Mouse (Mus musculus) lung, postnatal 0 days (tissue): ENCODE results near the gene Lhfp.

Experiments used
- CTCF ChIP-seq: IDR thresholded peaks from 2 replicates; pipeline ENCODE4 v1.5.1; 2016; ENCODE audit warnings: antibody characterized with exemption, mild to moderate bottlenecking
- EP300 ChIP-seq: IDR thresholded peaks from 2 replicates; pipeline ENCODE4 v1.6.1; 2016; ENCODE audit warnings: antibody characterized with exemption, mild to moderate bottlenecking, control low read depth

- TF ChIP-seq CTCF, result no peak
- TF ChIP-seq EP300, result no peak
Measured at GRCm38 (mm10) chr3:53253223-53253832, 212.0 kb downstream of the Lhfp start.
